Comparison of ENCODE assay signal across 20 mouse cellular contexts in genomic region chr4:53950496-53950895, GRCm38 (mm10).
DNase-seq lines count a peak whose midpoint lies in the region; ATAC-seq lines count a peak whose summit lies in the region.
"Had no signal": no experiment of that assay in that cellular context is flagged by ENCODE, and none has a peak within 500 bp of the region (broad histone marks: within the 10 kb centered on the region; RNA-seq: fewer than 3 reads in every experiment).

No protein-coding gene starts in this region.

- no peaks in the 10 kb centered on the region for H3K36me3 ChIP-seq in forebrain, embryonic 10.5 days (replicated peaks)
- no peaks in the 10 kb centered on the region for H3K36me3 ChIP-seq in forebrain, embryonic 12.5 days (replicated peaks)
- H3K36me3 ChIP-seq in midbrain, embryonic 10.5 days = no peaks in the 10 kb centered on the region
- H3K36me3 ChIP-seq in midbrain, embryonic 11.5 days (ENCODE audit: control insufficient read depth, insufficient read depth, low read length) = no peaks in the 10 kb centered on the region
- no peaks in the 10 kb centered on the region for H3K36me3 ChIP-seq in hindbrain, embryonic 16.5 days (ENCODE audit: control insufficient read depth, insufficient read depth, low read length)
- H3K36me3 ChIP-seq: heart, embryonic 12.5 days had no signal

- ATAC-seq in forebrain, embryonic 12.5 days (ENCODE audit: low FRiP score) = no peak
- ATAC-seq in midbrain, embryonic 11.5 days (ENCODE audit: low FRiP score) = no peak
- 0 out of 2 replicates have a peak, but pooled peaks have one; percentile 40 for ATAC-seq in hindbrain, embryonic 16.5 days

- H3K27ac ChIP-seq in forebrain, embryonic 10.5 days = peak overlapping the region; percentile 82
- no peak overlapping the region for H3K27ac ChIP-seq in forebrain, embryonic 12.5 days
- peak overlapping the region; percentile 78 for H3K27ac ChIP-seq in midbrain, embryonic 10.5 days (replicated peaks)
- H3K27ac ChIP-seq in midbrain, embryonic 11.5 days (ENCODE audit: low read depth, low read length) = no peak overlapping the region
- H3K27ac ChIP-seq in hindbrain, embryonic 16.5 days (ENCODE audit: low read depth, low read length) = peak overlapping the region; percentile 54; the same call in 1 of the 2 replicates

- no peak overlapping the region for H3K9ac ChIP-seq in forebrain, embryonic 12.5 days
- no peak overlapping the region for H3K9ac ChIP-seq in midbrain, embryonic 11.5 days (ENCODE audit: low read length)
- H3K9ac ChIP-seq in hindbrain, embryonic 16.5 days (ENCODE audit: low read depth, low read length) = no peak overlapping the region
- H3K9ac ChIP-seq: heart, embryonic 12.5 days had no signal

- H3K9me3 ChIP-seq in forebrain, embryonic 10.5 days = no peaks in the 10 kb centered on the region
- H3K9me3 ChIP-seq in forebrain, embryonic 12.5 days = no peaks in the 10 kb centered on the region
- no peaks in the 10 kb centered on the region for H3K9me3 ChIP-seq in midbrain, embryonic 10.5 days (replicated peaks)
- no peaks in the 10 kb centered on the region for H3K9me3 ChIP-seq in midbrain, embryonic 11.5 days (ENCODE audit: control insufficient read depth, low read length)
- no peaks in the 10 kb centered on the region for H3K9me3 ChIP-seq in hindbrain, embryonic 16.5 days (ENCODE audit: control insufficient read depth, low read length)
- H3K9me3 ChIP-seq: heart, embryonic 12.5 days had no signal

- no peaks in the 10 kb centered on the region for H3K27me3 ChIP-seq in forebrain, embryonic 10.5 days (ENCODE audit: poor library complexity, severe bottlenecking)
- no peaks in the 10 kb centered on the region for H3K27me3 ChIP-seq in forebrain, embryonic 12.5 days
- no peaks in the 10 kb centered on the region for H3K27me3 ChIP-seq in midbrain, embryonic 10.5 days (ENCODE audit: low read depth, poor library complexity, severe bottlenecking)
- no peaks in the 10 kb centered on the region for H3K27me3 ChIP-seq in midbrain, embryonic 11.5 days (ENCODE audit: control insufficient read depth, insufficient read depth, low read length)
- no peaks in the 10 kb centered on the region for H3K27me3 ChIP-seq in hindbrain, embryonic 16.5 days (replicated peaks; ENCODE audit: control insufficient read depth, insufficient read depth, low read length)
- H3K27me3 ChIP-seq: heart, embryonic 12.5 days had no signal

- DNase-seq in forebrain, embryonic 10.5 days (ENCODE audit: extremely low spot score, low spot score) = no peak
- no peak for DNase-seq in midbrain, embryonic 10.5 days (ENCODE audit: low spot score)
- no peak for DNase-seq in midbrain, embryonic 11.5 days (ENCODE audit: low spot score, missing footprints)
- DNase-seq in spleen, postnatal 10 days (ENCODE audit: low spot score in 2 of 2) = no peak
- no peak for DNase-seq in right cerebral cortex, postnatal 4 days
- DNase-seq: adrenal gland, postnatal 25 days; cerebellum, adult 9-10 months; gastrocnemius, postnatal 14 days; heart, adult 11 months; heart, postnatal 10 days; kidney, adult 18-20 months; kidney, postnatal 14 days; lung, postnatal 4 days; right cerebral cortex, adult 18-20 months; thymus, adult 18-20 months; thymus, postnatal 36 days had no signal

- H3K4me2 ChIP-seq in forebrain, embryonic 12.5 days = no peak overlapping the region
- H3K4me2 ChIP-seq in midbrain, embryonic 11.5 days = no peak overlapping the region
- H3K4me2 ChIP-seq in hindbrain, embryonic 16.5 days (ENCODE audit: low read length) = no peak overlapping the region
- H3K4me2 ChIP-seq: heart, embryonic 12.5 days had no signal

- no peak overlapping the region for H3K4me3 ChIP-seq in forebrain, embryonic 10.5 days
- H3K4me3 ChIP-seq in forebrain, embryonic 12.5 days (replicated peaks) = no peak overlapping the region
- no peak overlapping the region for H3K4me3 ChIP-seq in midbrain, embryonic 10.5 days
- H3K4me3 ChIP-seq in midbrain, embryonic 11.5 days (ENCODE audit: low read depth, low read length) = no peak overlapping the region
- no peak overlapping the region for H3K4me3 ChIP-seq in hindbrain, embryonic 16.5 days (ENCODE audit: low read length)
- H3K4me3 ChIP-seq: heart, embryonic 12.5 days; myocyte had no signal

- 58% methylated on average over 6 of the region's 6 CpGs for WGBS in forebrain, embryonic 10.5 days
- 59% methylated on average over 6 of the region's 6 CpGs for WGBS in forebrain, embryonic 12.5 days
- WGBS in midbrain, embryonic 10.5 days = 65% methylated on average over 6 of the region's 6 CpGs
- 45% methylated on average over 6 of the region's 6 CpGs for WGBS in midbrain, embryonic 11.5 days
- 55% methylated on average over 6 of the region's 6 CpGs for WGBS in hindbrain, embryonic 16.5 days

- H3K4me1 ChIP-seq in forebrain, embryonic 10.5 days = peaks cover 28% of the 10 kb centered on the region
- peaks cover 19% of the 10 kb centered on the region for H3K4me1 ChIP-seq in forebrain, embryonic 12.5 days
- peaks cover 27% of the 10 kb centered on the region for H3K4me1 ChIP-seq in midbrain, embryonic 10.5 days
- H3K4me1 ChIP-seq in midbrain, embryonic 11.5 days (ENCODE audit: control insufficient read depth, insufficient read depth, low read length) = peaks cover 14% of the 10 kb centered on the region
- peaks cover 6% of the 10 kb centered on the region; the same call in 1 of the 2 replicates for H3K4me1 ChIP-seq in hindbrain, embryonic 16.5 days (ENCODE audit: control insufficient read depth, insufficient read depth, low read depth, low read length)

Comparison
In these comparisons a context has a peak if more than half of its experiments do, and no peak if none do; other contexts are left out.
1. H3K27ac ChIP-seq: peak in forebrain, embryonic 10.5 days (single experiment), midbrain, embryonic 10.5 days (single experiment) and hindbrain, embryonic 16.5 days (single experiment); none in forebrain, embryonic 12.5 days (single experiment) and midbrain, embryonic 11.5 days (single experiment).